Mouse (Mus musculus): ENCODE measurements around the gene Ndufb10. TPM values are rescaled to one million over a fixed set of nuclear protein-coding genes. Genes with fewer than 3 reads are reported as not detected.
"Not testable (repeated sequence)": the region's sequence is repeated elsewhere in the genome, so short reads cannot be mapped to it uniquely, and the experiment has no call there.

Ndufb10 gene
- total and polyA plus RNA-seq, 2 experiments from 2014 or later: 170 to 349 TPM

DNA sequence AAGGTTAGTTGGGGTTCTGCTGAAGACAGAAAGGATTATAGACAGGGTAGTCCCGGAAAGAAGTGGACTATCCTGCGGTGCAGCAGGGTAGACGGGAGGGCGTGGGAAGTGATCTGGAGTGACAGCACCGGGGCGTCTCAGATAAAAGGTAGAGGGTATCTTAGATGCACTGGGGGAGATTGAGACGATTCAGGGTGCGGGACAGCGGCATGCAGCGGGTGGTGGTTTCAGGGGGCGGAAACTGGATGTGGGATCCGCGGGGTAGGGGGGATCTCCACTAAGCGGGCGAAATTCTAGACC is 447 bp downstream of the Ndufb10 start:
- Histone ChIP-seq H3K36me3 (ENCODE audit: insufficient read depth, low read length) (peaks cover 10% of the 10 kb centered on the region; the same call in 1 of the 2 replicates), H3K4me3 (ENCODE audit: low read depth, low read length) (peak overlapping the region; percentile 70), H3K27ac (ENCODE audit: low read depth, low read length) (peak overlapping the region; percentile 75), H3K9me3 (ENCODE audit: low read length) (no peaks in the 10 kb centered on the region), H3K4me1 (ENCODE audit: insufficient read depth, low read length) (no peaks in the 10 kb centered on the region; the same call in none of the 2 replicates), H3K27me3 (ENCODE audit: insufficient read depth, low read length) (no peaks in the 10 kb centered on the region), H3K4me2 (ENCODE audit: low read depth, low read length, poor library complexity, severe bottlenecking) (peak overlapping the region; percentile 68), H3K9ac (replicated peaks; ENCODE audit: low read length, poor library complexity, severe bottlenecking) (peak overlapping the region; percentile 86)
- DNase-seq (ENCODE audit: low spot score) (no peak), ATAC-seq (ENCODE audit: low FRiP score) (peak; percentile 4; the same call in 1 of the 2 replicates)
- no peak for TF ChIP-seq CTCF (IDR thresholded peaks at IDR 0.05)
- under 1% methylated on average over 15 of the region's 15 CpGs for WGBS

DNA sequence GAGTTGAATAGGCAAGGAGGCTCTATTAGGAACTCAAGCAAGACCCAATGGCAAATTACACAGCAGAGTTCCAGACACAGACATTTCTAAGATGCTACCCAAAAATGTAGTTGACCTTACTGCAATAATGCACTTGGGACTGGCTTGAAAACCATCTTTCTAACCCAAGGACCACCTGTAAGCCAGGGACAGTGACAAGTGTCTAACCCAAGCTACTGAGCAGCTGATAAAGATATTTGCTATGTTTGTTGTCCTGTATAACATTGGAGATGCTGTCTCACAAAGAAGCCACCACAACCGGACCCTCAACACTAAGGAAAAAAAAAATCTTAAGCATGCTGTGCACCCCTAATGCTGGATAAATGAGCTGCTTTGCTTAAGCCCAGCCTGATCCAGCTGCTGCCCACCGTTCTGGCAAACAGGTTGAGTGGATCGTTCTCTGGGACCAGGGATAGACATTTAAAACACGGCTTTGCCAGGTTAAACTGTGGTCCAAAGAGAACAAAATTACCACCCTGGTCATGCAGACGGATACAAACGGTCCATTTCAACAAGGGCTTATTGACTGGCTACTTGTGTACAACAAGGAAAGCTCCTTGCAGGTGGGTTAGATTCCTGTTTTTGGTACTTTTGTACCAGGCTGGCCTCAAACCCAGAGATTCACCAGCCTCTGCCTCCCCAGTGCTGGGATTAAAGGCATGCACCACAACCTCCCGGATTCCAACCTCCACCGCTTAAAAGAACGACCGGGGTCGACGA is 977 bp downstream of the Ndufb10 start:
- Histone ChIP-seq H3K27ac (ENCODE audit: low read depth, low read length) (peak overlapping the region; percentile 75), H3K9me3 (ENCODE audit: low read length) (no peaks in the 10 kb centered on the region), H3K27me3 (ENCODE audit: insufficient read depth, low read length) (no peaks in the 10 kb centered on the region), H3K4me3 (ENCODE audit: low read depth, low read length) (peak overlapping the region; percentile 70), H3K36me3 (ENCODE audit: insufficient read depth, low read length) (peaks cover 10% of the 10 kb centered on the region; the same call in 1 of the 2 replicates), H3K9ac (replicated peaks; ENCODE audit: low read length, poor library complexity, severe bottlenecking) (peak overlapping the region; percentile 86), H3K4me2 (ENCODE audit: low read depth, low read length, poor library complexity, severe bottlenecking) (peak overlapping the region; percentile 68), H3K4me1 (ENCODE audit: insufficient read depth, low read length) (no peaks in the 10 kb centered on the region; the same call in none of the 2 replicates)
- WGBS: 4% methylated on average over 12 of the region's 12 CpGs
- DNase-seq (ENCODE audit: low spot score): no peak
- ATAC-seq (ENCODE audit: low FRiP score): no peak
- TF ChIP-seq CTCF (IDR thresholded peaks at IDR 0.05): no peak

DNA sequence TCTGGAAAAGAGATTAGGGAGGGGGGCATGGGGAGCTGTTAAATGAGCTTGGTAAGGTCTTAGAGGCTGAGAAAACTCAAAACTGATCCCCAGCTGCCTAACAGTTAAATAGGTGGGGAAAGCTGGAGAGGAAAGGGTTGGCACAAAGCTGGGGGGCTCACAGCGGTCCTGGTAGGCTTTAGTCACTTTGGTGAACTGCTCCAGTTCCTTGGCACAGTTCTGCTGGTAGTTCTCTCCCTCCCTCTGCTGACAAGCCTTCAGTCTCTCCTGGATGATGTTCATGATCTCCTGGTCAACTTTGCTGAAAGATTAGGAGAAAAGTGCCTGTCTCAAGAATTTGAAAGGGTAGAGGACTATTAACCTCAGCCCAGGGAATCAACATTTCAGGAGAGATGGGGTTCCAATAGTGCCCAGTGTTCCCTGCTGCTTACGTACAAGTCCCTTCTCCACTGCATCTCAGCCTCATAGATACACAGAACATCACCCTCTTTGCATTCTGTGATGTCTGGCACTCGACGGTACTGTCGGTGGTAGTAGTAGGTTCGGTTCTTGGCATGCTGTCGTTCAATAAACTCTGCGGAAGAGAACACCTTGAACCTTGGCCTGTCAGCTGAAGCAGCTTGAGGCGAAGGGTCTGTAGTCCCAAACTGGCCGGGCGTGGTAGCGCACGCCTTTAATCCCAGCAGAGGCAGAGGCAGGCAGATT is 1.9 kb downstream of the Ndufb10 start:
- Histone ChIP-seq H3K9ac (replicated peaks; ENCODE audit: low read length, poor library complexity, severe bottlenecking) (no peak overlapping the region), H3K9me3 (ENCODE audit: low read length) (no peaks in the 10 kb centered on the region), H3K4me2 (ENCODE audit: low read depth, low read length, poor library complexity, severe bottlenecking) (0 out of 2 replicates have a peak overlapping the region, but pooled peaks have one; percentile 2), H3K27me3 (ENCODE audit: insufficient read depth, low read length) (no peaks in the 10 kb centered on the region), H3K27ac (ENCODE audit: low read depth, low read length) (no peak overlapping the region), H3K36me3 (ENCODE audit: insufficient read depth, low read length) (peaks cover 10% of the 10 kb centered on the region; the same call in 1 of the 2 replicates), H3K4me3 (ENCODE audit: low read depth, low read length) (no peak overlapping the region), H3K4me1 (ENCODE audit: insufficient read depth, low read length) (no peaks in the 10 kb centered on the region; the same call in none of the 2 replicates)
- no peak for TF ChIP-seq CTCF (IDR thresholded peaks at IDR 0.05)
- no peak for DNase-seq (ENCODE audit: low spot score)
- ATAC-seq (ENCODE audit: low FRiP score): no peak
- 37% methylated on average over 13 of the region's 13 CpGs for WGBS

DNA sequence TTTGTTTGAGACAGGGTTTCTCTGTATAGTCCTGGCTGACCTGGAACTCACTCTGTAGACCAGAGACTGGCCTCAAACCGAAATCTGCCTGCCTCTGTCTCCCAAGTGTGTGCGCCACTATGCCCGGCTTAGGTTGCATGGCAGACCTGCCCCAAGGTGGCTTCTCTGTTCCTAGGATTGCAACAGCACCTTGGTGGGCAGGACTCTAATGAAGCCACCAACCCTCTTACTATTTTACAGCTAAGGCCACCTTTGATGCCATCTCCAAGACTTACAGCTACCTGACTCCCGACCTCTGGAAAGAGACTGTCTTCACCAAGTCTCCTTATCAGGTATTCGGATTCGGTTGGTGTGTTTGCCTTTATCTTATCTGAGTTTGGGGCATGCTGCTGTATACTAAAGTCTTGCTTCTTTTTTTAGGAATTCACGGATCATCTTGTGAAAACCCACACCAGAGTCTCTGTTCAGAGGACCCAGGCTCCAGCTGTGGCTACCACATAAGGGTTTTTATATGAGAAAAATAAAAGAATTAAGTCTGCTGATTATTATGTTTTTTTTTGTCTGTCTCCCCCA is 2.8 kb downstream of the Ndufb10 start:
- 70% methylated on average over 7 of the region's 7 CpGs for WGBS
- H3K4me3 ChIP-seq (ENCODE audit: low read depth, low read length): peak overlapping the region; percentile 19; the same call in 1 of the 2 replicates
- H3K36me3 ChIP-seq (ENCODE audit: insufficient read depth, low read length); ATAC-seq (ENCODE audit: low FRiP score); H3K27me3 ChIP-seq (ENCODE audit: insufficient read depth, low read length); H3K9ac ChIP-seq (replicated peaks; ENCODE audit: low read length, poor library complexity, severe bottlenecking); H3K4me1 ChIP-seq (ENCODE audit: insufficient read depth, low read length); H3K9me3 ChIP-seq (ENCODE audit: low read length); H3K27ac ChIP-seq (ENCODE audit: low read depth, low read length); DNase-seq (ENCODE audit: low spot score): not testable (repeated sequence)
- peak overlapping the region; percentile 28 for H3K4me2 ChIP-seq (ENCODE audit: low read depth, low read length, poor library complexity, severe bottlenecking)

DNA sequence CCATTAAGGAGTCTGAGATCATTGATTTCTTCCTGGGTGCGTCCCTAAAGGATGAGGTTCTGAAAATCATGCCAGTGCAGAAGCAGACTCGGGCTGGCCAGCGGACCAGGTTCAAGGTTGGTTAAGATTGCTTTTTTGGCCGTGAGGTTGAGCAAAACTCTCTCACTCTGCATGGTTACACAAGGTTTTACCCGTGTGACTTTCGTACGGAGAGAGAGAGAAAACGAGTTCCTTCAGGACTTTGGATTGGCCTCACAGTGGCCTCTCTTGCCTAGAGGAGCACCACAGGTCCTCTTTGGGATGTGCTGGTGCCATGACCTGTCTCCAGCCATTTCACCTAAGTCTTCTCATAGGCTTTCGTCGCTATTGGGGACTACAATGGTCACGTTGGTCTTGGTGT is 3.7 kb downstream of the Ndufb10 start:
- Histone ChIP-seq H3K4me2 (ENCODE audit: low read depth, low read length, poor library complexity, severe bottlenecking) (peak overlapping the region; percentile 61), H3K9ac (replicated peaks; ENCODE audit: low read length, poor library complexity, severe bottlenecking) (peak overlapping the region; percentile 83), H3K27ac (ENCODE audit: low read depth, low read length) (peak overlapping the region; percentile 32), H3K36me3 (ENCODE audit: insufficient read depth, low read length) (peaks cover 13% of the 10 kb centered on the region; the same call in 1 of the 2 replicates), H3K4me3 (ENCODE audit: low read depth, low read length) (peak overlapping the region; percentile 74)
- not testable (repeated sequence) for DNase-seq (ENCODE audit: low spot score); H3K9me3 ChIP-seq (ENCODE audit: low read length); H3K4me1 ChIP-seq (ENCODE audit: insufficient read depth, low read length); ATAC-seq (ENCODE audit: low FRiP score); H3K27me3 ChIP-seq (ENCODE audit: insufficient read depth, low read length)
- 1% methylated on average over 11 of the region's 11 CpGs for WGBS
